7 mouse cellular contexts compared by ENCODE assay signal in the genomic region with DNA sequence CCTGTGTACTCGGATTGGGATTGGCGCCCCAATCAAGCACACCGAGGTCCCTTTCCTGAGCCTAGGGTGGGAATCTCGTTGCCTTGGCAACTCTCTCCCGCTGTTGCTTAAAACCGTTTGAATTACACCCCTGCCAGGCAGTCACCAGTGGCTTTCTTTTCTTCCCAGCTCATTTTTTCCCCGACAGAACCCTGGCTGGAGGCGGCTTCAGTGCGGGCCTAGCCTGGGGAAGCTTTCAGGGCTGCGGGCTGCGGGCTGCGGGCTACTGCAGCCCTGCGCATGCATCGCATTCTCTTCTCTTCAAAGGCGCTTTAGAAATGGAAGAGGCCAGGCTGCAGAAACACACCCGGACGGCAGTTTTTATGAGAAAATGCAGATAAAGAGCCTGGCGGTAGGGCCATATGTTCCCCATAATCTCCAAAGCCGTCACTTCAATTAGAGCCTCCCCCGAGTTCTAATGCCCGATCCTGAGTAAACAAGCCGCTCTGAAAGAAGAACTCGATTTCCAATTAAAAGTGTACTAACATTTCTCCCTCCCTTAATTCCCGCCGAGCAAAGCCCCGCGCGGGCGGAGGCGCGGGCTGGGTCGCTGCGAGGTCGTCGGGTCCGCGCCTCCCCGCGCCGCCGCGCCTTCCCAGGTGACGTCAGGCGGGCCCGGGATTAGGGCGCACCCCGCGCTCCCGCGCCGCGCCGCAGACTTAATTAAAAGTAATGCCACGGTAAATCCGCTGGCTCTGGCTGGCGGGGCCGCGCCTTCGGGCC.
DNase-seq lines count a peak whose midpoint lies in the region; ATAC-seq and TF ChIP-seq lines count a peak whose summit lies in the region.

No protein-coding gene starts in this region.

- ATAC-seq in lung, embryonic 15.5 days (ENCODE audit: borderline replicate concordance, extremely low read depth, low FRiP score, low TSS enrichment), result 0 out of 2 replicates have a peak, but pooled peaks have one; percentile 46
- ATAC-seq in heart, embryonic 15.5 days (replicated peaks; ENCODE audit: insufficient number of reproducible peaks, insufficient read depth, low FRiP score, low read depth), result no peak; the same call in none of the 2 replicates
- peak; percentile 89 for ATAC-seq in midbrain, embryonic 16.5 days

- H3K9ac ChIP-seq in lung, embryonic 15.5 days, result peak overlapping the region; percentile 8; the same call in 1 of the 2 replicates
- no peak overlapping the region; the same call in none of the 2 replicates for H3K9ac ChIP-seq in heart, embryonic 15.5 days
- H3K9ac ChIP-seq in midbrain, embryonic 16.5 days (ENCODE audit: low read depth, low read length), result peak overlapping the region; percentile 66

- H3K4me1 ChIP-seq in lung, embryonic 15.5 days, result peaks cover 15% of the 10 kb centered on the region; the same call in 1 of the 2 replicates
- peaks cover 5% of the 10 kb centered on the region; the same call in 1 of the 2 replicates for H3K4me1 ChIP-seq in heart, embryonic 15.5 days (replicated peaks)
- H3K4me1 ChIP-seq in midbrain, embryonic 16.5 days (ENCODE audit: control insufficient read depth, insufficient read depth, low read length), result peaks cover 16% of the 10 kb centered on the region
- H3K4me1 ChIP-seq in thymus, adult 2 months (replicated peaks; ENCODE audit: control insufficient read depth, insufficient read depth, low read length), result no peaks in the 10 kb centered on the region

- H3K4me3 ChIP-seq in lung, embryonic 15.5 days, result peak overlapping the region; percentile 47
- peak overlapping the region; percentile 52 for H3K4me3 ChIP-seq in heart, embryonic 15.5 days
- peak overlapping the region; percentile 43 for H3K4me3 ChIP-seq in midbrain, embryonic 16.5 days (ENCODE audit: low read depth, low read length)
- no peak overlapping the region for H3K4me3 ChIP-seq in thymus, adult 2 months (ENCODE audit: control insufficient read depth, insufficient read depth, low read length)

- H3K36me3 ChIP-seq in lung, embryonic 15.5 days, result no peaks in the 10 kb centered on the region
- no peaks in the 10 kb centered on the region for H3K36me3 ChIP-seq in heart, embryonic 15.5 days
- no peaks in the 10 kb centered on the region for H3K36me3 ChIP-seq in midbrain, embryonic 16.5 days (ENCODE audit: control insufficient read depth, insufficient read depth, low read length)
- no peaks in the 10 kb centered on the region for H3K36me3 ChIP-seq in thymus, adult 2 months (ENCODE audit: control insufficient read depth, insufficient read depth, low read length)

- under 1% methylated on average over 59 of the region's 59 CpGs for WGBS in lung, embryonic 15.5 days
- 1% methylated on average over 59 of the region's 59 CpGs for WGBS in heart, embryonic 15.5 days
- WGBS in midbrain, embryonic 16.5 days, result under 1% methylated on average over 59 of the region's 59 CpGs
- 4% methylated on average over 59 of the region's 59 CpGs for WGBS in thymus, adult 2 months

- H3K27ac ChIP-seq in lung, embryonic 15.5 days, result no peak overlapping the region
- no peak overlapping the region for H3K27ac ChIP-seq in heart, embryonic 15.5 days
- H3K27ac ChIP-seq in midbrain, embryonic 16.5 days (ENCODE audit: low read length), result peak overlapping the region; percentile 87
- no peak overlapping the region for H3K27ac ChIP-seq in thymus, adult 2 months (ENCODE audit: control insufficient read depth, insufficient read depth, low read length)

- peaks cover 61% of the 10 kb centered on the region for H3K27me3 ChIP-seq in lung, embryonic 15.5 days
- H3K27me3 ChIP-seq in heart, embryonic 15.5 days, result peaks cover 50% of the 10 kb centered on the region
- no peaks in the 10 kb centered on the region for H3K27me3 ChIP-seq in midbrain, embryonic 16.5 days (ENCODE audit: control insufficient read depth, insufficient read depth, low read depth, low read length)
- no peaks in the 10 kb centered on the region for H3K27me3 ChIP-seq in thymus, adult 2 months (ENCODE audit: control insufficient read depth, insufficient read depth, low read length)

- TF ChIP-seq POLR2A in thymus, adult 2 months (IDR thresholded peaks at IDR 0.05; ENCODE audit: control insufficient read depth, extremely low read depth, insufficient read depth, low read length, poor library complexity), result no peak

- peak overlapping the region; percentile 92 for H3K4me2 ChIP-seq in lung, embryonic 15.5 days
- peak overlapping the region; percentile 95 for H3K4me2 ChIP-seq in heart, embryonic 15.5 days
- peak overlapping the region; percentile 72 for H3K4me2 ChIP-seq in midbrain, embryonic 16.5 days (ENCODE audit: low read length)

- DNase-seq in lung, postnatal 36 days, result no peak
- DNase-seq in embryo, embryonic 11 days, result peak; percentile 84
- DNase-seq in layer of hippocampus, postnatal 36 days, result peak; percentile 23 to 29
- DNase-seq in thymus, adult 2 months, result no peak

- H3K9me3 ChIP-seq in lung, embryonic 15.5 days, result no peaks in the 10 kb centered on the region
- H3K9me3 ChIP-seq in heart, embryonic 15.5 days (replicated peaks), result no peaks in the 10 kb centered on the region
- H3K9me3 ChIP-seq in midbrain, embryonic 16.5 days (replicated peaks; ENCODE audit: control insufficient read depth, low read length, poor library complexity, severe bottlenecking), result no peaks in the 10 kb centered on the region

- TF ChIP-seq CTCF in thymus, adult 2 months (IDR thresholded peaks at IDR 0.05; ENCODE audit: borderline replicate concordance, control insufficient read depth, extremely low read depth, insufficient read depth, low read length, poor library complexity), result no peak

Comparison
In these comparisons a context has a peak if more than half of its experiments do, and no peak if none do; other contexts are left out.
1. DNase-seq: peak in embryo, embryonic 11 days (single experiment) and layer of hippocampus, postnatal 36 days (2 of 2); none in lung, postnatal 36 days (single experiment) and thymus, adult 2 months (single experiment).
2. Peak in every context shown above with its lines, with median percentiles within 50 percentile points of each other: H3K4me2 ChIP-seq.